Mouse (Mus musculus) adrenal gland, adult 18-20 months (tissue): ENCODE results near the gene Mpdu1. TPM values are rescaled to one million over a fixed set of nuclear protein-coding genes. Genes with fewer than 3 reads are reported as not detected.
"Not testable (repeated sequence)": the region's sequence is repeated elsewhere in the genome, so short reads cannot be mapped to it uniquely, and the experiment has no call there.

Source experiments
- DNase-seq, 2 experiments: peaks; one replicate each; pipeline ENCODE4 v3.0.0; 2021 to 2022; ENCODE audit warnings: low spot score in 2 of 2
- long read RNA-seq, 2 experiments: library from polyadenylated mRNA; stranded (forward); transcript quantifications; one replicate each; pipeline ENCODE4 v2.0.0; 2021
- total RNA-seq, 2 experiments: library from RNA; stranded (reverse); gene quantifications; 1 replicate in 1 of 2; 2 replicates in 1 of 2; pipeline ENCODE4 v1.2.3; 2021

Mpdu1 gene
- total RNA-seq: 100 to 1,000 TPM in 1 of 2 experiments, 10 to 100 TPM in 1; 95.7 to 117 TPM
- long read RNA-seq, experiment 1, transcript Mpdu1-202 (6 exons, 646 nt): minor isoform, 5 of 41 reads
- long read RNA-seq, experiment 1, transcript Mpdu1-201 (7 exons, 1,321 nt): major isoform, 29 of 41 reads
- long read RNA-seq, experiment 1, partial matches to known transcripts: 2 of 41 reads
- long read RNA-seq, experiment 1, other reads (novel, unspliced or antisense): 3 of 41 reads
- long read RNA-seq, experiment 2, transcript Mpdu1-202 (6 exons, 646 nt): minor isoform, 6 of 133 reads
- long read RNA-seq, experiment 2, transcript Mpdu1-201 (7 exons, 1,321 nt): major isoform, 106 of 133 reads
- long read RNA-seq, experiment 2, partial matches to known transcripts: 4 of 133 reads
- long read RNA-seq, experiment 2, other reads (novel, unspliced or antisense): 10 of 133 reads

DNA sequence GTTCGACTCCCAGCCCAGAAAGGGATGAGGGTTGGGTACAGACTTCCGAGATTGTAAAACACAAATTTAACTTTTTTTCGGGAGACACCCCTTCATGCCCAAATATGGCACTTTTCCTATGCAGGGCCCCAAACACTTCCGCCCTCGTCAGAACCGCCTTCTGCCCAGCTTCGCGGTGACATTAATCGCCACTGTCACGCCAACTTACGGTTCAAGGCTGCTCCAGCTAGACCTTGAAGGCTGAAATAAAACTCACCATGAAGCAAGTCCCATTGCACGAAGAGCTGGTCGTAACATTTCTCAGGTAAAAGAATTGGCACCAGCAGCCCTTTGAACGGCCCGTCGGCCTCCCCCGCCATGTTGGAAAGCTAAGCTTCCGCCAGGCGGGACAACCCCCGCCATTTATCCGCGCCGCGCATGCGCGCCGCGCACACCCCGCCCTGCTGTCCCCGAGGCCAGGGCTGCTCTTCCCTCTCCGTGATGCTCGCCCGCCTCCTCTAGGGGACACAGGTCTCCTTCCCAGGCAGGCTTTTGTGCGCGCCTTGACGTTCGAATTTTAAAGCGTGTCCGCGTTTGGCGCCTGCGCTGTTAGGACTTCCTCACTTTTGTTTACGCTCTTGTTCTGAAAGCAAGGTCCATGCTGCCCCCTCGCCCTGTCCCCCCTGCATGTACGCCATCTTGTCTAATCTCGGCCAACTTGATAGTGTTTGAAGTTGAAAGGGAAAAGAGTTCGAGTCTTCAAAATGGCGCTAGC is at the start of gene Mpdu1:
Mpdu1 (minus strand) TSS at position 430 of the 754 bp plus-strand sequence.
- DNase-seq: peak; percentile 88 to 89

DNA sequence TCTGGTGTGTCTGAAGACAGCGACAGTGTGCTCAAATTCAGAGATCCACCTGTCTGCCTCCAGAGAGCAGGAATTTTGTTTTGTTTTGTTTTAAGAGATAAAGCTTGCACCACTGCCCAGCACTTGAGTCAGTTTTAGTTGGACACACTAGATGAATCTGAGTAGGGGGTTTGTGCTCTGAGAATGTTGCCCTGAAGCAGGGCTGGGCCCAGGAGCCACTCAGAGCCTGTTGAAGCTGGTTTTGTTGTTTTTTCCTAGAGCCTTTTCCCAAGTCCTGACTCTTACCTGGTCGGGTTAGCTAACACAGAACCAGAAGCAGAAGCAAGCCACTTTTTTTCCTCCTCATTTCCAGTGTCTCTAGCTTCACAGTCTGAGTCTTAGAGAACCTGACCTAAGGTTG is 48.6 kb upstream of the Mpdu1 start:
- DNase-seq: no peak

DNA sequence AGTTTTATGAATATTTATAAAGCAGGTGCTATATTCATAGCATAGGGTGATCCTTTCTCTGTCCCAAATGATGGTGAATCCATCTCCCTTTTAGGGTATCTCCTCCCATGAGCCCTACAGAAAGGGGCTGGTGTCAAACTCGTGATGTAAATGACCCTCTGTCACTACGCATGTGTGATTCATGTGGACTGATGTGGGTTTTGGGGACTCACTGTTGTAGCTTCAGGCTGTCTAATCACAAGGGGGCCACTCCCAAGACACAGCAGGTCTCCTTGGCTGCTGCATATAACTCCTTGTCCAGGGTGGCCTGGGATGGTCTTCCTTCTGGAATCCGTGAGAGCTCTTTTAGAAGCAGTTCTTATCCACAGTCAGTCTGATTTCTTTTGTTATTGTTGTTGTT is 48.0 kb upstream of the Mpdu1 start:
- no peak for DNase-seq

DNA sequence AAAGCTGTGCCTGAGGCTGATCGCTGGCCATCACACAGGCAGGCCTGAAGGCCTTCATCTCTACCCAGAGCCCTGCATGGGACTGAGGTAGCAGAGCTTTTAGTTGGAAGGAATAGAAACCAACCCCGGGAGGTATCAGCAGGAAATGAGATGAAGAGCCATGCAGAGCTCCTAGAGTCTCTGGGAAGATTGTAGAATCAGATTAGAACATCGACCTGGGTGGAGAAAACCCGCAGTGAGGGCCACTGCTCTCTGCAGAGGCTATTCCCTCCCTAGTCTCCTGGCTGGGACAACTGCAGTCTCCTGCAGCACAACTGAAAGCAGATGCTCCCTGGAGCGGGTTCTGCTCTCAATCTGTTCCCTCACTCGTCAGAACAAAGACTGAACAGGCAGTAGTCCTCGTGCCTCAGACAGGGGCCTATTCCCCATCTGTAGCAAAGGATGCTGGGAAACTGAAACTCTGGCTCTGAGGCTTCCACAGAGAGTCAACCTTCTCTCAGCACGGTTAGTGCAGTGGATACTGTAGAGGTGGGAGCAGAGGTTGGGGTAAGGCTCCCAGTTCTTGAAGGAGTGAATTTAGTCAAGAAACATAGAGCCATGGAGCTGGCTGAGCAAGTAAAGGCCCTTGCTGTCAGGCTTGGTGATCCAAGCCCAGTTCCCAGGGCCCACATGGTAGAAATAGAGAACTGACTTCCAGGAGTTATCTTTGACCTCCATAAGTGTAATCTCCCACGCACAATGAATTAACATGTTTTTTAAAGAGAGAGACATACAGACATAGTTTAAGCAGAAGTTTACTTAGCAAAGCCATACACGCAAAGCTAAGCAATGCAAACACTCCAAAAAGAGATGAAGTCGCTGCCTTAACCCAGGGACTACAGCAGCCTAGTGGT is 47.4 kb upstream of the Mpdu1 start:
- no peak for DNase-seq

DNA sequence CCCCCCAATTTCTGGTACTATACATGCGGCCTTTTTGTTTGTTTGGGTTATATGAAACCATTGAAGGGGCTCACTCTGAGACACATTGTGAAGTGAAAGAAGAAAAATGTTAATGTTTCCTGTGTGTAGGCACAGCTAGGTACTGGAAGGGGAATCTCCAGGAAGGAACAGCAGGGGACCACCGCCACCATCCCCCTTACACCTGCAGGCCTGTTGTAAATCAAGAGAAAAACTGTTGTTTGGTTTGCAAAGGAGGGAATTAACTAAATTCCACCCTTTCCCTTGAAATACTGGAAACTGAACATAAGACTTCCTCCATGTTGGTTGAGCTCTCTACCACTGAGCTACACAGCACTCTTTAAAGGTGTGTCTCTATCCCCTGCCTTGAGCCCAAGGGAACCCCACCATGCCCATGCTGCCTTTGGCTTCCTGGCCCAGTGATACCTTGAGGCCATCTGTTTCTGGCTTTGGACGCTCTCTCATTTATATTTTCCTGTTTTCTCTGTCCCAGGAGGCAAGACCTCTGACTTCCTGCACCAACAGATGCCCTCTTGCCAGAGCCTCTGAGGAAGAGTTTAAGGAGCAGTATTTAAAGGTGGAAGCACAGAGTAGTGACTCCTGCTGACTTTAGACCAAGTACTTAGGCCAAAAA is 46.3 kb upstream of the Mpdu1 start:
- no peak for DNase-seq

DNA sequence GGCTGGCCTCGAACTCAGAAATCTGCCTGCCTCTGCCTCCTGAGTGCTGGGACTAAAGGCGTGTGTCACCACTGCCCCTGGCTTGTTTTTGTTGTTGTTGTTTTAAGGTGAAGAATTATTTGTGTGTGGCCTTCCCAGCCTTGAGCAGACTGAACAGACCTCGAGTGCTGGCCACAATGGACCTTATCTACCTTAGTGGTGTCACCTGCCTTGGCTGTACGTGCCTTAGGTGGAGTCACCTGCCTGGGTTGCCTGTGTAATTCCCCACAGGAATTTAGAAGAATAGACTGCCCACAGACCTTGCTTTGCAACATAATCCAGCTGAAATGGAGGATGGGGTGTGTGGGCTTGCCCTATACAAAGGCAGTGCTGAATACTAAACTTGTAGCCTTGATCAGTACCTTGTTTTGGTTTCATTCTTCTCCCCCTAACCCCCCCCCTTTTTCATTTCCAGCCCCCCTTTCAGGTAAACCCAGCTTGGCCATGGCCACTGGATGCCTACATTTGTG is 45.5 kb upstream of the Mpdu1 start:
- no peak for DNase-seq

DNA sequence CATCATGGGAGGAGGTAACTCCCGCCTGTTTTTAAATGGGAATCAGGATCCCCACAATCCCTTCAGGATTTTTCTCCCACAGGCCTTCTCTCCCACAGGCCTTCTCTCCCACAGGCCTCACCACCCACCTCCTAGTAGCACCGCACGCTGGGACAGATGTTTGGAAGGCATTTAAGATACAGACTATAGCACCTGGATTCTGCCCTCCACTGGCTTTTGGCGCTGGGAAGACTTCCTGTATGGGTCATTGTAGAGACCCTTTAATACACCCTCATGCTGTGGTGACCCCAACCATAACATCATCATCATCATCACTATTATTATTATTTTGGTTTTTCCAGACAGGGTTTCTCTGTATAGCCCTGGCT is 45.0 kb upstream of the Mpdu1 start:
- no peak for DNase-seq

DNA sequence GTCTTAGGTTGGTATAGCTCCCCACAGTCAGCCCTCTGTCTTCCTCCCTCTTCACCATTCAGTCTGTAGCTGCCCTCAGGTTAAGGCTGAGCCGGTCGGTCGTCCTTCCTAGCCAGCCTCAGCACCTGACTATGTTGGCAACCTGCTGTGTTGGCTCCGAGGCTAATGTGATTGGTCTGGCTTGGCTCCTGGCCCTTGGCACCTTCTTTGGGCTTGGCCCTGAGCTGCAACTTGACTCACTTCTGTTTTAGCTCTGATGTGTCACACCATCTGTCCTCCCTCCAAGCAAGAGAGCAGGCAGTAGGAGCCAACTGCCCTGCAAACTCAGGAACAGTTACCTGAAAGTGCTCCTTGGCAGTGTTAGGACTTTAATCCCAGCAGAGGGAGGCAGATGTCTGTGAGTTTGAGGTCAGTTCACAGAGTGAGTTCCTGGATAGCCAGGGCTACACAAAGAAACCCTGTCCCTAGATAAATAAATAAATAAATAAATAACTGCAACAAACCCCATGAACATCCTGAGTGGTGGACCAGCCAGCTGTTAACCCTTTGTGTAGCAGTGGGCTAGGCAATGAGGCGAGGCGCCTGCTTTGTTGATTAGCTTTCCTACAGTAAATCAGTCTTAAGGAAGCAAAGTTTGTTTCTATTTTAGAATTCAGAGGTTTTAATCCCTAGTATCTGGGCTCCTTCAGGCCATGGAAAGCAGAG is 44.5 kb upstream of the Mpdu1 start:
- DNase-seq: peak; percentile 50 to 57

DNA sequence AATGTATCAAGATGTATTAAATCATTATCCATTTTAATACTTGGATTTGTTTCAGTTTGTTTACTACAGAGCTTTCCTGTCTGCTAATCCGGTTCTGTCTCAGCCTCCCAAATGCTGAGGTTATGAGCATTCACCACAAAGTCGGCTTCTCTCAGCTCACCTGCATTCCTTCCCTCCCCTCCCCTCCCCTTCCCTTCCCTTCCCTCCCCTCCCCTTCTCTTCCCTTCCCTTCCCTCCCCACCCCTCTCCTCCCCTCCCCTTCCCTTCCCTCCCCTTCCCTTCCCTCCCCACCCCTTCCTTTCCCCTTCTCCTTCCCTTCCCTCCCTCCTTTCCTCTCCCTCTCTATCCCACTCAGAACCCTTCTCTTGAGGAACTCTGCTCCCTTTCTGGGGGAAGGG is 42.2 kb upstream of the Mpdu1 start:
- DNase-seq: no peak

DNA sequence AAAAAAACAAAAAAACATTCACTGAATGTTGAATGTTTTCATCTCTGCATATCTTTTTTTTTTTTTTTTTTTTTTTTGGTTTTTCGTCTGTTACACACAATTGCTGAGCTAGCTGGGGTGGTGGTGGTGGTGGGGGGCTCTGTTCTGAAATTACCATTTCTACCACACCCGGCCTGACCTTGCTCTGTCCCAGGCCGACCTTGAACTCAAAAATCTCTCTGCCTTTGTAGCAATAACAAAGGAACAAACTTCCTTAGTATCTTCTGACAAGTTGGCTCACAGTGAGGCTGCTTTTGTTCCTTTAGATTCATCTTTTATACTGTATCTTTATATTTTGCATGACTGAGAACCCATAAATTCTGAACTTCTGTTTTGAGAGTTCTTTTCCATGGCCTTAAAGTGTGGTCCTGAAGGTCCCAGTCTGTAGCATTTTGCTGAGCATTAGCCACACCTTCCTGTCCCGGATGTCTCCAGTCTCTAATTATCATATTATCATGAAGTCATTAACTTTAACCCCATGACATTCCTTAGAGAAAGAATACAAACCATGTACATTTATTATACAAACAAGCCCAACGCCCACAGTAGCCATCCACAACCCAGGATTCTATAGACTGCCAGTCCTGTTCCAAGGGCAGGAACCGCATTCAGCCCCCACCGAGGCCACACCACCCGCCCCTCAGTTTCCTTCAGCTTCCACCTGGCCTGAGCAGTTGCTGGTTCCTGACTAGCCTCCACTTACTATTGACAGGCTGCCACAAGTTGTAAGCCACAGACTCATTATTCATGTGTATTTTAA is 41.6 kb upstream of the Mpdu1 start:
- DNase-seq: no peak

DNA sequence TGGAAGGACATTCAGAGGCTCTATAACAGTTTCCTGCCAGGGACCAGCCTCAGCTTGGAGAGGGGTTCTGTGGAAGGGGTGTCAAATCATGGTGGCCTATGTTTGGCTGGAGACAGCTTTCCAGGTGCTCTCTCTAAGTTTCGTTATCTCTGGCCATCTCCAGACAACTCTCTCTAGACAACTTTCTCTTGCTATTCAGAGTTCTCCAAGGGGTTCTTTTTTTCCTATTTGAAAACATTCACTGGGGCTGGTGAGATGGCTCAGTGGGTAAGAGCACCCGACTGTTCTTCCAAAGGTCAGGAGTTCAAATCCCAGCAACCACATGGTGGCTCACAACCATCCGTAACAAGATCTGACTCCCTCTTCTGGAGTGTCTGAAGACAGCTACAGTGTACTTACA is 40.9 kb upstream of the Mpdu1 start:
- DNase-seq: not testable (repeated sequence)

DNA sequence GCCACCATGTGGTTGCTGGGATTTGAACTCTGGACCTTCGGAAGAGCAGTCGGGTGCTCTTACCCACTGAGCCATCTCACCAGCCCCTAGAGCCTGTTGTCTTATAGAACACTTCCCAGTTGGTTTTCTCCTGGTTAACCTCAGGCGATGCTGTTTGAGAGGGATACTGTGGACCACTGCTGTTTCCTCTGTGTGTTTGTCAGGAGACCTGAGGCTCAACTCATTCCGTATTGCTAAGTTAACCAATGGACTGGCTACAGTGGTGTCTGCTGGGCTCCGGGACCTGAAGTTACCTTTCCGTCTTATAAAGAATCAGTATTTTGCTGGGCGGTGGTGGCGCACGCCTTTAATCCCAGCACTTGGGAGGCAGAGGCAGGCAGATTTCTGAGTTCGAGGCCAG is 40.4 kb upstream of the Mpdu1 start:
- DNase-seq: not testable (repeated sequence)

DNA sequence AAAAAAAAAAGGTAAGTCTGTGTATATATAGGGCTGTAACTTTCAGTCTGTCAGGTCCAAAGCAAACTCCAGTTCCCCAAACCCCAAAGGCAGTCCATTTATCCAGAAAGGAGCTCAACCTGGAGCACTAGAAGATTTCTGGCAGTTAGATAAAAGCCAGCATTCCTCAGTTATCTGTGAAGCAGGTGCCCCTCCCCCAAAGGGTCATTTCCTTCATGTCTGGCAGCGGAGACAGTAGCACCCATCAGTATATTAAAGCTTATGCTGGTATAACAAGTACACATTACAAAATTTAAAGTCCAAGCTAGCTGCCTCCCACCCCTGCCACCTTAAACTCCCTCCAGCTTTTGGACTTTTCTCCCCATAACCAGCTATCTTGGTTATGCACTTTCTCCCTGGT is 37.2 kb upstream of the Mpdu1 start:
- no peak for DNase-seq

DNA sequence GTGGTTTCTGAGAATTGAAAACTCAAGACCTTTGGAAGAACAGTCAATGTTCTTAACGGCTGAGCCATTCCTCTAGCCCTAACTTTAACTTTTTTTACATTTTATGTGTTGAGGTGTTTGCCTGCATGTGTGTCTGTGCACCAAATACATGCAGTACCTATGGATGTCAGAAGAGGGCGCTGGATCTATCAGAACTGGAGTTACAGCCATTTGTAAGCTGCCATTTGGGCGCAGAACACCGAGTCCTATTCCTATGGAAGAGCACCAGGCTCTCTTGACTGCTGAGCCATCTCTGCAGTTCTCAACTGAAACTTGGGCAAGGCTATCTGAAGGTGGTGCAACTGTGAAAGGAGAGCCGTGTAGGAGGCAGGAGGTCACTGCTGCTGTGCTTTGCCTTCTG is 36.1 kb upstream of the Mpdu1 start:
- DNase-seq: no peak

DNA sequence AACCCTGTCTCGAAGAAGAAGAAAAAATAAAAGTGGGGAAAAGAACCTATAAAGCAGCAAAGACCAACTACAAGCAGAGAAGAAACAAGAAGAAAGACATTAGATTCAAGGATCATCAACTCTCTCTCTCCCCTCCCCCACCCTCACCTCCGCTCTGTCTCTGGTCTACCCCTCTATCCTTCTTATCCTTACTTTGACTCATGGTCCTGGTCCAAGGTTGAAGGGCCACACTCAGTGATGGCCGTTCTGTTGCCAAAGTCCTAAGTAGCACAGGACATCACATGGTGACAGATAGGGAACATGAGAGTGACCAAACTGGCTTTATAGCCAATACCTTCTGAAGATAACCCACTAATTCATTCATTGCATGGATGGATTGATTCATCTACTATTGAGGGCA is 35.0 kb upstream of the Mpdu1 start:
- no peak for DNase-seq

DNA sequence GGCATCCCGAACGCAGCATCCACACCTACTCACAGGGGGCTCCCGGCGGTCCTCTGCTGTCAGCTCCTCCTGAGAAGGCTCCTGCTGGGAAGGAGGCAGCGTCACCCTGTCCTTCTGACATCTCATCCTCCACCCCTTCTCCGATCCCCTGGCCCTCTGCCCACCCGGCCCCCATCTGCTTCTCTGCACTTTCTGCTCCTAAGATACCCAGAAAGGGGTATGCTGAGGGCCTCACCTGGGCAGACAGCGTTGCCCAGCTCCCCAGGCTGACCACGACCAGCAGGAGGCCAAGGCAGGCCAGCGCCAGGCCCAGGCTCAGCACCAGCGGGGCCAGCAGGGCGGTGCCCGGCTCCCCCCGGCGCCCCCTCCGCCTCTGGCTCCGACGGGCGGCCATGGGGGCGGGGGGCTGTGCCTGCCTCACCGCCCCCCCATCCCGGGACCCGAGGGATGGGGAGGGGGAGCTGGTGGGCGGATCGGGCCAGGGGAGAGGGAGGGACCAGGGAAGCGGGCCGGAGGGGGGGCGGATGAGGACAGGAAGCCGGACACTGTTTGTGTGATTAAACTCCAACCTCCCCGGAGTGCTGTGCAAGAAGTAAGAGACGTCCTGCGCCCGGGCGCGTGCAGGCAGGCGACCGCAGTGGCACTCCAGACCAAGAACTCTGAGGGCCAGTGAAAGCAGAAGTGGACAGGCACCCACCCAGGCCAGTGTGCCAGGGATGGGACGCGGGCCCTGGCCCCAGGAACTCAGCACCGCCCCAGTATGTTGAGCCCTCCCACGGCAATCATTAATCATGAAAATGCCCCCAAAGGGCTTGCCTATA is 33.1 kb upstream of the Mpdu1 start, which contains the start of the genes Tnfsf12 and Tnfsfm13:
Tnfsf12 (minus strand) TSS at position 489 of the 821 bp plus-strand sequence.
Tnfsfm13 (minus strand) TSS at position 738 of the 821 bp plus-strand sequence.
- peak; percentile 72 to 77 for DNase-seq

DNA sequence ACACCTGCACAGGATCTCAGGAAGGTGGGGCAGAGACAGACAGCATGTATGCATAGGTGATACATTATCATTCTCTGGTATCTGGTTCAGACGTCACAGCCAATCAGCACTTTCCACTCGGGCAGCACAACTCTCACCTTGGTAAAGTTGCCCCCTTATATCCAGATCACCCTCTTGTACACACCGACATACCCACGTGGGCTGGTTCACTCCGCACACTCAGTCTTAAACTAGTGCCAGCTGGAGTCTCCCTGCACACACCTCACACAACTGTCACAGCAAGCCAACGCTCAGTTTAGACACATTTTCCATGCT is 32.6 kb upstream of the Mpdu1 start:
- no peak for DNase-seq

DNA sequence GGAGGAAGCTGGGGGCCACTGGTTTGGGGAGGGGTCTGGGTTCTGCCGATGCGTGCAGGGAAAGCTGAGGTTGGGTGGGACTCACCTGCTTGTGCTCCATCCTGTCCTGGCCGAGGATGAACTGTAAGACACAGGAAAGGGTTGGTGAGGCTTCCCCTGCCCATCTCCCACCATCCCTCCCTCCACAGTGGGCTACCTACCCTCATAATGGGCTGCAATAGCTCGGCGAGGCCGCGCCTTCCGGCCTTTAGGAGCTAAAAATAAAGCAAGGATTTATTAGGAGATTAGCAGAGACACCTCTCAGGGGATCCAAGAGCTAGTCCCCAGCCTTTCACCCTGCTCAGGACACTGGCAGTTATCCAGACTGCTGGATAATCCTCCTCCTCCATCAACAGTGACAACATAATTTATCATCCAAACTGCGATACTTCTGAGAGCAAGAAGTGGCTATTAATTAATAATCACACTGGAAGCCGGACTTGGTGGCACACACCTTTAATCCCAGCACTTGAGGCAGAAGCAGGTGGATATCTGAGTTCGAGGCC is 31.1 kb upstream of the Mpdu1 start:
- no peak for DNase-seq
